Mouse (Mus musculus): ENCODE measurements at regions not wholly inside any gene's neighbourhood (a gene's known extent, or its start where the extent isn't known, plus 50 kb on each side); places are given as distances from the start of the nearest gene placed in this dataset.
A peak's percentile ranks its signal among the peaks of the same experiment; 100 is the strongest.

GRCm38 (mm10) chr1:128669241-128669666 is 77.2 kb upstream of the Cxcr4 start:
- no peak for DNase-seq

DNA sequence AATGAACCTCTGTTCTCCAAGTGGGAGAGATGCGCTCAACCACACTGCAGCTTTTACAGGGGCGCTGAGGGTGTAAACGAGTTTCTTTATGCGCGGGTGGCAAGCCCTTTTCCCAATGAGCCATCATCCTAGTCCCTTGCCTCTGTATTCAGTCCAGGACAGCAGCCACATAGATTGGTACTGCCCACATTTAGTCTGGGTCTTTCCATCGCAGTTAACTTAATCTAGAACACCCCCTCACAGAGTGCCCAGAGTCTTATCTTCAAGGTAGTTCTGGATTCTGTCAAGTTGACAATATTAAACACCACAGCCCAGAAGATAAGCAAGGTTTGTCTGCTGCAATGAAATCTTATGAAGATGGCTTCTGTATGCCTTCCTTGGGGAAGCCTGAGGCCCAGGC is 76.6 kb upstream of the Cxcr4 start:
- DNase-seq = no peak

GRCm38 (mm10) chr1:128667121-128667762 is 75.1 kb upstream of the Cxcr4 start:
- no peak for DNase-seq

DNA sequence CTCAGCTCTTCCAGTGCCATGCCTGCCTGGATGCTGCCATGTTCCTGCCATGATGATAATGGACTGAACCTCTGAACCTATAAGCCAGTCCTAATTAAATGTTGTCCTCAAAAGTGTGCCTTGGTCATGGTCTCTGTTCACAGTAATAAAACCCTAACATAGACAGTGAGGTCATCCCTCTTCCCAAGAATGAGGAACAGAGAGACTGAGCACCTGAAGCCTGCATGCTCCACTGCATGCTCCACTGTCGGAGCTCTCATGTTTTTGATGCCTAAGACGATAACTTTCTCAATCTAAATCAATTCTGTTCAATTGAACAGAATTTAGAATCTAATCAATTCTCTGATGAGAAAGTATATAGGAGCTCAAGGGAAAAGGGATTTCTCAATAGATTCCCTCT is 71.1 kb upstream of the Cxcr4 start:
- no peak for DNase-seq

- no peak for DNase-seq
Measured at GRCm38 (mm10) chr1:128659857-128660256, 67.8 kb upstream of the Cxcr4 start.

- DNase-seq = no peak
Measured at GRCm38 (mm10) chr1:128658802-128659201, 66.7 kb upstream of the Cxcr4 start.

- no peak for DNase-seq
Measured at GRCm38 (mm10) chr1:128654099-128654862, 62.2 kb upstream of the Cxcr4 start.

- DNase-seq = no peak
Measured at GRCm38 (mm10) chr1:128650596-128650995, 58.5 kb upstream of the Cxcr4 start.

DNA sequence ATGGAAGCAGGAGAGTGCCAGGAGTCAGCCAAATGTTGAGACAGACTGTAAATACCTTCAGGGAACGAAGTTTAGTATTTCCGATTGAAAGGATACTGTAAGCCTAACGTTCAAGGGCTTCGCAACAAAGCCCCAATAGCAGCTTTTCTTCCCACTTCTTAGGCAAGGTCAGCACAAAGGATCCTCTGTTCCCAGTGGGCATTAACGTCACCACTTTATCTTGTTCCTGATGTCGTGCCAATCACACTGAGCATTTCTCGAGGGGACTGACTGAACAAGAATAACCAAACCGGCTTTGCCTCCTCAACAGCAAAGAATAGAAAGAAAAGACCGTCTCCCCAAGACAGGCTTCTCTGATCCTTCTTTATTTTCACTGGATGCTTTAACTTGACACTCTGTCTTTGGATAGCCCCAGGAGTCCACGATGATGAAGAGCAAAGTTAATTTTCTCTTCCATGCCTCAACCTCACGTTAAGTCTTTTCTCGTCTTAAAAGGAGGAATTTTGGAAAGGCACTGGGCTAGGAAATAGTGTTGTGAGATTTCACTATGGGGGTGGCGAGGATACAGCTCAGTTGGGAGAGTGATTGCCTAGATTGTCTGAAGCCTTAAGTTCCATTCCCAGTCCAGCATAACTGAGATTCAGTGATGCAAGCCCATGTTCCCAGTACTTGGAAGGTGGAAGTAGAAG is 57.5 kb upstream of the Cxcr4 start:
- DNase-seq = no peak

GRCm38 (mm10) chr1:128643316-128643776 is 51.3 kb upstream of the Cxcr4 start:
- DNase-seq = peak in 1 of 2 experiments; percentile 18

DNA sequence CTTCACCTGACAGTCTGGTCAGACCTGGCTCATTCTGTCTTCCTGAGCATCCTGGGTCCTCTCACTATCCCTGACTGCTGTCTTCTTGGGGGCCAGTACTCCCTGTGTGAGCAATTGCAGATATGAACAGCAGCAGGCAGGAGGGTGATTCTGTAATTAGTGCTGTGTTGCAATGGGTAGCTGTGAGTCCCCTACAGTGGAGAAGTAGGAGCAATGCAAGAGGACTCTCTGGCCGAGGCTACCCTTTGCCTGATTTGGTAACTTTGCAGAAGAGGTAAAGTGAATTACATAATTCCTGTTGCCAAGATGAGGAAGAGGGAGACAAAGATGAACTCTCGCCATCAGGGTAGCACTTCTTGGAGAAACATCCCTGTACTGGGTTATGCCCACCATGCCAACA is 50.1 kb upstream of the Cxcr4 start:
- no peak for DNase-seq

Data from kidney, postnatal 4 days (tissue).